In the genomic region with DNA sequence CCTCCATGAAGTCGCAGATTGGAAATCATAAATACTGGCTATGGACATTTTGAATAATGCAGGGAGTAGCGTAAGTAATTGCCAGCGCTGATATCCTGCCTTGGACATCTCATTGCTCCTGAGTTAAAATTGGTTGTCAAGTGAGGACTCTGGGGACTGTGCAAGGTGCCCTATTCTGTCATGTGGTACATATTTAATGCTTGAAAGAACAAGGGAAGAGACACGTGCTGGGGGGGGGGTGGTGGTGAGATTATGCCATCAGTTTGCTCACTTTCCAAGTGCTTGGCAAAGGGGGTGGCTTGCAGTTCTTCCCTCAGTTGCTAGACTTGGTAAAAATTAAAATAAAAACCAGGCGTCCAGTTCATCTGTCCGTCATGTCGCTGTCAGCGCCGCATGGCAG, we compare ENCODE assay signal across 10 mouse cellular contexts.
DNase-seq lines count a peak whose midpoint lies in the region; ATAC-seq and TF ChIP-seq lines count a peak whose summit lies in the region.
"Had no signal": no experiment of that assay in that cellular context is flagged by ENCODE, and none has a peak within 500 bp of the region (broad histone marks: within the 10 kb centered on the region; RNA-seq: fewer than 3 reads in every experiment).

No protein-coding gene starts in this region.

- no peak overlapping the region for H3K4me3 ChIP-seq in lung, embryonic 15.5 days
- no peak overlapping the region for H3K4me3 ChIP-seq in lung, adult 2 months (replicated peaks; ENCODE audit: extremely low read depth, low read depth, low read length)
- peak overlapping the region; percentile 32; the same call in 1 of the 2 replicates for H3K4me3 ChIP-seq in limb, embryonic 14.5 days (replicated peaks; ENCODE audit: low read length)

- intact Hi-C loops in left cerebral cortex, postnatal 36 days (cut with DNase I), result no loop called here

- H3K9ac ChIP-seq in lung, embryonic 15.5 days, result no peak overlapping the region
- H3K9ac ChIP-seq in limb, embryonic 14.5 days (ENCODE audit: low read depth, low read length, severe bottlenecking), result no peak overlapping the region

- WGBS in lung, embryonic 15.5 days, result 31% methylated on average over 9 of the region's 9 CpGs
- WGBS in lung, adult 2 months, result 37% methylated on average over 9 of the region's 9 CpGs
- 27% methylated on average over 9 of the region's 9 CpGs for WGBS in limb, embryonic 14.5 days

- 0 out of 2 replicates have a peak, but pooled peaks cover 6% of the 10 kb centered on the region for H3K4me1 ChIP-seq in lung, embryonic 15.5 days
- no peaks in the 10 kb centered on the region for H3K4me1 ChIP-seq in lung, adult 2 months (ENCODE audit: control insufficient read depth, insufficient read depth, low read length)
- no peaks in the 10 kb centered on the region for H3K4me1 ChIP-seq in limb, embryonic 14.5 days (ENCODE audit: control insufficient read depth, insufficient read depth, low read length)

- peak; percentile 29 for DNase-seq in cerebellum, adult 11-12 months
- DNase-seq in cerebellum, postnatal 14 days, result no peak
- DNase-seq in lung, adult 2 months, result no peak
- no peak for DNase-seq in limb, embryonic 14.5 days (ENCODE audit: low spot score)
- DNase-seq in left cerebral cortex, postnatal 36 days (ENCODE audit: low spot score in 2 of 2), result no peak
- no peak for DNase-seq in ovary, postnatal 36 days (ENCODE audit: low spot score)
- DNase-seq: kidney, adult 18-20 months; lung, adult 18-20 months had no signal

- no peak for ATAC-seq in lung, embryonic 15.5 days (ENCODE audit: borderline replicate concordance, extremely low read depth, low FRiP score, low TSS enrichment)
- ATAC-seq in limb, embryonic 14.5 days (ENCODE audit: low FRiP score, low read depth), result no peak
- ATAC-seq in monocyte, adult 5-6 weeks (replicated peaks; ENCODE audit: insufficient number of reproducible peaks, low FRiP score, low TSS enrichment, poor library complexity, severe bottlenecking), result no peak

- no peaks in the 10 kb centered on the region for H3K36me3 ChIP-seq in lung, embryonic 15.5 days
- no peaks in the 10 kb centered on the region for H3K36me3 ChIP-seq in limb, embryonic 14.5 days (ENCODE audit: control insufficient read depth, insufficient read depth, low read length)

- no peak for TF ChIP-seq POLR2A in lung, adult 2 months (IDR thresholded peaks at IDR 0.05; ENCODE audit: borderline replicate concordance, extremely low read depth, low read depth, low read length)
- TF ChIP-seq POLR2A in limb, embryonic 14.5 days (IDR thresholded peaks at IDR 0.05; ENCODE audit: borderline replicate concordance, extremely low read depth, insufficient read depth, insufficient read length), result no peak

- H3K27ac ChIP-seq in lung, embryonic 15.5 days, result no peak overlapping the region
- H3K27ac ChIP-seq in limb, embryonic 14.5 days (replicated peaks; ENCODE audit: low read depth, low read length), result no peak overlapping the region

- TF ChIP-seq CTCF in lung, adult 2 months (IDR thresholded peaks at IDR 0.05; ENCODE audit: insufficient read depth, low read length), result no peak

- no peaks in the 10 kb centered on the region for H3K9me3 ChIP-seq in lung, embryonic 15.5 days
- no peaks in the 10 kb centered on the region for H3K9me3 ChIP-seq in limb, embryonic 14.5 days (ENCODE audit: control insufficient read depth, low read length)

- H3K27me3 ChIP-seq in lung, embryonic 15.5 days, result peaks cover 31% of the 10 kb centered on the region
- H3K27me3 ChIP-seq in limb, embryonic 14.5 days (ENCODE audit: control insufficient read depth, insufficient read depth, low read length), result peaks cover 30% of the 10 kb centered on the region

- peak overlapping the region; percentile 51; the same call in 1 of the 2 replicates for H3K4me2 ChIP-seq in lung, embryonic 15.5 days
- no peak overlapping the region for H3K4me2 ChIP-seq in limb, embryonic 14.5 days (replicated peaks; ENCODE audit: low read depth, low read length, severe bottlenecking)
